In the genomic region with DNA sequence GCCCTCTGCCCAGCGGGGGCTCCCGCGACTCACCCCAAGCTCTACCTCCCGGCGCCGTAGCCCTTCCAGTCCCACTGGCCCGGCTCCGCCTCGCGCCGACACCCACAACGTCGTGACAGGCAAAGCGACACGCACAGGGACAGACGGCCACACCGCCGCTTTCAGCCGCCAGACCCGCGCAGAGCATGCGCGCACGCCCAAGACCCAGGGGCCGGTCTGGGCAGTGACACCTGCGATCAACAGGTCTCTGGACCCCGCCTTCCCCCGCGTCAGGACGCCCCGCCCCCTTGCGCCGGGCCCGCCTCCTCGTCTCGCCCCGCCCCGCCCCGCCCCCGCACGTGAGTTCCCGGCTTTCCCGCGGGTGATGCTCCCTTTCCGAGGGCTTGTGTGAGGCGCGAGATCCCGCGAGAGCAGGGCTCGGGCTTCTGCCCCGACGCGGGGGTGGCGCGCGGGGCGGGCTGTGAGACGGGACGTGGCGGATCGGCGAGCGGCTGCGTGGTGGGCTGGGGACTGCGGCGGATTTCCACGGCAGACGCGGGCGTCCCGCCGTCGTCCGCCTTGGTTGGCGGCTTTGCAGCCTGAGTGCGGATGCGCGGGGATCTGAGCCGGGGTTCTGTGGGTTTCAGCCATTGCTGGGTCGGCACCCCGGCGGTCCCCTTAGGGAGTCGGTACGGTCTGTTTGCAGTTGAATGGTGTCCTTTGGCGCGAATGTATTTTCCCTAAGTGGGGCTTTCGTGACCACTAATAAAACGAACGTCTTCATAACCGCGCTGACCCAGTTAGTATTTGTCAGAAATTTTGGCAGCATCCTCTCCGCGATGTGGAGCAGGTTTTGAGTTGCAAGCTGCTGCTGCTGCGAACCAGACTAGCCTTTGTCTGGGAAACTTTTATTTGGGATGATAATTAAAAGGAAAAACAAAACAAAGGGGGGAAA, we compare ENCODE assay signal across 8 mouse cellular contexts. TPM values are rescaled to one million over a fixed set of nuclear protein-coding genes. Genes with fewer than 3 reads are reported as not detected.
DNase-seq lines count a peak whose midpoint lies in the region; ATAC-seq and TF ChIP-seq lines count a peak whose summit lies in the region.

A gene (minus strand): TSS at position 262 of the 934 bp plus-strand sequence.

- peak within 1 kb of the TSS; percentile 54 for H3K4me2 ChIP-seq in hindbrain, embryonic 11.5 days (replicated peaks; ENCODE audit: low read depth, low read length)
- H3K4me2 ChIP-seq in lung, postnatal 0 days (replicated peaks; ENCODE audit: low read depth, low read length), result peak within 1 kb of the TSS; percentile 70

- no peak for TF ChIP-seq EP300 in lung, postnatal 0 days (IDR thresholded peaks at IDR 0.05)

- peak within 1 kb of the TSS; percentile 91 for H3K9ac ChIP-seq in hindbrain, embryonic 11.5 days (ENCODE audit: low read depth, low read length)
- H3K9ac ChIP-seq in lung, postnatal 0 days (replicated peaks; ENCODE audit: low read depth), result peak within 1 kb of the TSS; percentile 82

- H3K9me3 ChIP-seq in hindbrain, embryonic 11.5 days (ENCODE audit: control insufficient read depth, low read length), result no peaks in the 10 kb centered on the region
- H3K9me3 ChIP-seq in lung, postnatal 0 days (ENCODE audit: low read length), result no peaks in the 10 kb centered on the region

- no peaks in the 10 kb centered on the region for H3K36me3 ChIP-seq in hindbrain, embryonic 11.5 days (ENCODE audit: control insufficient read depth, insufficient read depth, low read length)
- no peaks in the 10 kb centered on the region for H3K36me3 ChIP-seq in lung, postnatal 0 days (ENCODE audit: insufficient read depth, low read length)

- in situ Hi-C loops in Patski (cut with MboI; ENCODE audit: low pct_unique_long_range_greater_than_20kb), result loop anchor here (5.0 kb wide), 2 partner anchors 73 to 113 kb away; no protein-coding TSS in a partner anchor

- under 1% methylated on average over 78 of the region's 94 CpGs for WGBS in hindbrain, embryonic 11.5 days
- WGBS in lung, postnatal 0 days, result under 1% methylated on average over 62 of the region's 94 CpGs

- ATAC-seq in Patski, result peak; percentile 91
- ATAC-seq in hindbrain, embryonic 11.5 days (ENCODE audit: low FRiP score), result peak; percentile 98
- peak; percentile 96 for ATAC-seq in lung, postnatal 0 days

- peak within 1 kb of the TSS; percentile 71 for H3K4me3 ChIP-seq in hindbrain, embryonic 11.5 days (ENCODE audit: low read depth, low read length)
- peak within 1 kb of the TSS; percentile 84 for H3K4me3 ChIP-seq in lung, postnatal 0 days (ENCODE audit: low read depth, low read length)

- no peaks in the 10 kb centered on the region for H3K27me3 ChIP-seq in Patski
- no peaks in the 10 kb centered on the region for H3K27me3 ChIP-seq in hindbrain, embryonic 11.5 days (ENCODE audit: control insufficient read depth, insufficient read depth, low read length)
- H3K27me3 ChIP-seq in lung, postnatal 0 days (replicated peaks; ENCODE audit: insufficient read depth, low read length), result no peaks in the 10 kb centered on the region

- CTCF ChIA-PET in Patski (lab: Charles Lee), result interaction anchor here (1.8 to 3.0 kb wide), 6 partner anchors 12 to 175 kb away, joined by 4 to 9 read pairs (median 6); no protein-coding TSS in a partner anchor

- POLR2A ChIA-PET in Patski (lab: Charles Lee), result interaction anchor here (0.7 to 2.1 kb wide), 14 partner anchors 9 to 119 kb away, joined by 3 to 14 read pairs (median 3); no protein-coding TSS in a partner anchor

- peak within 1 kb of the TSS; percentile 82 for H3K27ac ChIP-seq in hindbrain, embryonic 11.5 days (ENCODE audit: low read depth, low read length)
- H3K27ac ChIP-seq in lung, postnatal 0 days (ENCODE audit: low read length), result peak within 1 kb of the TSS; percentile 95

- no peak for TF ChIP-seq CTCF in Patski (IDR thresholded peaks at IDR 0.05)
- peak; percentile 20; the same call in 1 of the 2 replicates for TF ChIP-seq CTCF in lung, postnatal 0 days (IDR thresholded peaks at IDR 0.05)

- no peaks in the 10 kb centered on the region for H3K4me1 ChIP-seq in hindbrain, embryonic 11.5 days (replicated peaks; ENCODE audit: control insufficient read depth, insufficient read depth, low read length)
- H3K4me1 ChIP-seq in lung, postnatal 0 days (ENCODE audit: insufficient read depth, low read depth, low read length), result peaks cover 12% of the 10 kb centered on the region

- DNase-seq in Patski (ENCODE audit: low read depth, low spot score), result peak; percentile 77
- peak; percentile 99 for DNase-seq in cerebellum, postnatal 10 days
- peak; percentile 93 to 95 for DNase-seq in frontal cortex, postnatal 10 days (ENCODE audit: low spot score in 2 of 2)
- peak; percentile 94 for DNase-seq in hindbrain, embryonic 11.5 days (ENCODE audit: low spot score)
- peak; percentile 93 to 95 for DNase-seq in layer of hippocampus, postnatal 10 days (ENCODE audit: low spot score in 2 of 2)
- DNase-seq in lung, postnatal 0 days (ENCODE audit: low spot score), result peak; percentile 98
- peak; percentile 90 for DNase-seq in ovary, postnatal 10 days (ENCODE audit: low spot score)
- DNase-seq in thymus, postnatal 0 days (ENCODE audit: low spot score), result peak; percentile 93

RNA-seq across cellular contexts. Expression of the gene that starts here (rescaled TPM):
- 34.7 TPM for polyA plus RNA-seq in Patski (2021)
- polyA plus RNA-seq in hindbrain, embryonic 11.5 days (2014; fragmentation: Nextera tagmentation; extraction: Ambion mirVana), result 5.0 and 10.9 TPM in 2 replicates
- 10 to 100 TPM; 19.4 to 24.0 TPM for total RNA-seq in layer of hippocampus, postnatal 10 days (2021)
- polyA plus RNA-seq in lung, postnatal 0 days (2015; fragmentation: Nextera tagmentation; extraction: Ambion mirVana), result 9.6 and 10.1 TPM in 2 replicates
- 4.5 and 6.9 TPM in 2 replicates for polyA plus RNA-seq in thymus, postnatal 0 days (2015; fragmentation: Nextera tagmentation; extraction: Ambion mirVana)

Comparison
In these comparisons a context has a peak if more than half of its experiments do, and no peak if none do; other contexts are left out.
1. Peak in every context shown above with its lines: DNase-seq, ATAC-seq, H3K4me3 ChIP-seq and H3K27ac ChIP-seq.